Mouse (Mus musculus): ENCODE results near the gene Rimbp2. TPM values are rescaled to one million over a fixed set of nuclear protein-coding genes. Genes with fewer than 3 reads are reported as not detected.

Rimbp2 gene
- polyA plus RNA-seq, 1 experiment = 0.17 TPM

DNA sequence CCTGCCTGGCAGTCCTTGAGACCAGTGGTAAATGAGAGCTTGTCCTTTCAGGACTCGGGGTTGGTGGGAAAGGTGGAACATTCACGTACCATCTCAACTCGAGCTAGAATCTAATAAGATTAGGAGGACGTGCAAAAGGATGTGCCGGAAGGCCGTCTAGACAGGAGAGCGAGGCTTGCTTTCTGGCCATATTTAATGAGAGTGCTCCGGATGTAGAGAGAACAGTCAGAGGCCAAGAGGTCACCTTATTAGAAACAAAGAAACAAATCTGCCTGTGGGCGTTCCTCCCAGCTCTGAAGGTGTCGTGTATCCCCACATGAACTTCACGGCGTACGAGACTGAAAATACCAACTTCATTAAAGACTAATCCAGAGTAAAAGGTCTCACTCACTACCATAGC lies 53.3 kb downstream of the Rimbp2 start:
- Histone ChIP-seq H3K4me3 (replicated peaks; ENCODE audit: extremely low read depth, low read depth, low read length) (no peak overlapping the region), H3K4me1 (ENCODE audit: control insufficient read depth, insufficient read depth, low read length) (no peaks in the 10 kb centered on the region)
- TF ChIP-seq CTCF (IDR thresholded peaks at IDR 0.05; ENCODE audit: insufficient read depth, low read length) = no peak
- no peak for TF ChIP-seq POLR2A (IDR thresholded peaks at IDR 0.05; ENCODE audit: borderline replicate concordance, extremely low read depth, low read depth, low read length)
- DNase-seq = no peak
- 47% methylated on average over 13 of the region's 13 CpGs for WGBS

DNA sequence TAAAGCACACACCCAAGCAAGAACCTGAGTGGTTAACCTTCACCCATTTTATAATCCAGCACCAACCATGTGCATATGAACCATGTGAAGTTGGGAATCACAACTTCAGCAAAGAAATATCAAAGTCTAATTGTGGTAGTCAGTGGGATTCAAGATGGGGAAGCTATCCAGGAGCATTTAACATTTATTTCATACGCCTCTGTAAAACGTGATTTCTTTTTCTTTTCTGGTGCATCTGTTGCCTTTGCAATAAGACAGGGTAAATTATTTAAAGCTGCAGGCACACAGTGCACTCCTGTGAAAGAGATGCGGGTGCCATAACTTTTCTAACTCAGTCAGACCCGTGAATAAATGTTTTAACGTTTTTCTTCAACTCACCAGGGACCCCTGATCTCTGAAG lies 58.4 kb downstream of the Rimbp2 start:
- no peak for TF ChIP-seq POLR2A (IDR thresholded peaks at IDR 0.05; ENCODE audit: borderline replicate concordance, extremely low read depth, low read depth, low read length)
- no peak for TF ChIP-seq CTCF (IDR thresholded peaks at IDR 0.05; ENCODE audit: insufficient read depth, low read length)
- no peak for DNase-seq
- H3K4me3 ChIP-seq (replicated peaks; ENCODE audit: extremely low read depth, low read depth, low read length) = no peak overlapping the region
- H3K4me1 ChIP-seq (ENCODE audit: control insufficient read depth, insufficient read depth, low read length) = no peaks in the 10 kb centered on the region
- 76% methylated on average over 5 of the region's 5 CpGs for WGBS

DNA sequence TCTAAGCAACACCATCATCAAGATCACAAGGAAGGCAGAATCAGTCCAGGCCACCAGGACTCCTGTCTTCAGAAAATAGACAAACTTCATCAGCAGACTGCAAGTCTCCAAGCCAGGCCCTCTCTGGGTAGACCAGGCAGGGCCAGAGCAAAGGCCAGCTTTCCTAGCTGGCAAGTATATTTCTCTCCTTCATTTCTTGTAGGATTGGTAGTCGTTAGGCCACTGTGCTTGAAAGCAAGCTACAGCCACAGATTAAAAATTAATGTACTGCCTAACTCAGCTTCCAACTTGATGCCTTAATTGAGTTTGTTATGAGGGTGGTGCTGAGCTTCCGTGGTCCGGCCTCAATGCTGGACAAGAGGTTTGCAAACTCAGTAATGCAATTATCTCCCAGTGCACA lies 65.7 kb downstream of the Rimbp2 start:
- TF ChIP-seq POLR2A (IDR thresholded peaks at IDR 0.05; ENCODE audit: borderline replicate concordance, extremely low read depth, low read depth, low read length) (no peak), CTCF (IDR thresholded peaks at IDR 0.05; ENCODE audit: insufficient read depth, low read length) (no peak)
- no peak for DNase-seq
- no peaks in the 10 kb centered on the region for H3K4me1 ChIP-seq (ENCODE audit: control insufficient read depth, insufficient read depth, low read length)
- 68% methylated on average over 3 of the region's 3 CpGs for WGBS
- no peak overlapping the region for H3K4me3 ChIP-seq (replicated peaks; ENCODE audit: extremely low read depth, low read depth, low read length)

DNA sequence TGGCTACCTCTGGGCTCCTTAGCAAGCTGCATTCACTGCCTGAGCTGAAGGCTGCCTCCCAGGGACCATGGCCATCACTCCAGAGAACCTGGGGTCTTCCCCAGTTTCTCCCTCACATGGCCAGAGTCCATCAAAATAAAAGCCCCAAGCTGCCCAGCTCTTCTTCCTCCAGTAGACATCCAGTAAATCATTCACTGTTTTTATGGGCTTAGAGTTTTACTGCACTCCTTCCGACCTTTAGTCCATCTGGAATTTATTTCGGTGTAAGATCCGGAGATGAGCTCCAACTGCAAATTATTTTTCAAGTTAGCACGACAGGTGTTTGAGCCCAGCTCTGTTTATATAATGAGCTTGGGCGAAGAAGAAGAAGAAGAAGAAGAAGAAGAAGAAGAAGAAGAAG lies 69.0 kb downstream of the Rimbp2 start:
- 78% methylated on average over 5 of the region's 5 CpGs for WGBS
- DNase-seq = no peak
- Histone ChIP-seq H3K4me1 (ENCODE audit: control insufficient read depth, insufficient read depth, low read length) (no peaks in the 10 kb centered on the region), H3K4me3 (replicated peaks; ENCODE audit: extremely low read depth, low read depth, low read length) (no peak overlapping the region)
- TF ChIP-seq CTCF (IDR thresholded peaks at IDR 0.05; ENCODE audit: insufficient read depth, low read length) (no peak), POLR2A (IDR thresholded peaks at IDR 0.05; ENCODE audit: borderline replicate concordance, extremely low read depth, low read depth, low read length) (no peak)

DNA sequence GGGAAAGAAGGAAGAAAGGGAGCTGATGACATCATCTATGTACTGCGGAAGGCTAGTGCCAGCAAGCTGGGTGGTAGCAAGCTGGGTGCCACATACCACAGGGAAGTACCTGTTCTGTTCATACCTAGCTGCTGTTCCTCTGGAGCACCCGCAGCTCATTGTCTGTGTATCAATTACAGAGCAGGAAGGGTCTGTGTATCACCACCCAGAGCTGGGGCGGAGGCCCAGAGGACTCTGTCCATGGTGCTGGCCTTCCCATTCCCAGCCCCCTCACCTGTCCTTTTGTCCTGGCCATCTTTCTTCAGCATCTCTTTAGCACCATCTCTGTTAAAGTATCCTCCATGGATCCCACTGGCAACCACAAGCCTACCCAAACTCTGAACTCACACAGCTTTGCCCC lies 74.2 kb downstream of the Rimbp2 start:
- Histone ChIP-seq H3K4me1 (ENCODE audit: control insufficient read depth, insufficient read depth, low read length) (no peaks in the 10 kb centered on the region), H3K4me3 (replicated peaks; ENCODE audit: extremely low read depth, low read depth, low read length) (no peak overlapping the region)
- TF ChIP-seq CTCF (IDR thresholded peaks at IDR 0.05; ENCODE audit: insufficient read depth, low read length) (no peak), POLR2A (IDR thresholded peaks at IDR 0.05; ENCODE audit: borderline replicate concordance, extremely low read depth, low read depth, low read length) (no peak)
- DNase-seq = no peak
- WGBS = 23% methylated on average over 3 of the region's 3 CpGs

DNA sequence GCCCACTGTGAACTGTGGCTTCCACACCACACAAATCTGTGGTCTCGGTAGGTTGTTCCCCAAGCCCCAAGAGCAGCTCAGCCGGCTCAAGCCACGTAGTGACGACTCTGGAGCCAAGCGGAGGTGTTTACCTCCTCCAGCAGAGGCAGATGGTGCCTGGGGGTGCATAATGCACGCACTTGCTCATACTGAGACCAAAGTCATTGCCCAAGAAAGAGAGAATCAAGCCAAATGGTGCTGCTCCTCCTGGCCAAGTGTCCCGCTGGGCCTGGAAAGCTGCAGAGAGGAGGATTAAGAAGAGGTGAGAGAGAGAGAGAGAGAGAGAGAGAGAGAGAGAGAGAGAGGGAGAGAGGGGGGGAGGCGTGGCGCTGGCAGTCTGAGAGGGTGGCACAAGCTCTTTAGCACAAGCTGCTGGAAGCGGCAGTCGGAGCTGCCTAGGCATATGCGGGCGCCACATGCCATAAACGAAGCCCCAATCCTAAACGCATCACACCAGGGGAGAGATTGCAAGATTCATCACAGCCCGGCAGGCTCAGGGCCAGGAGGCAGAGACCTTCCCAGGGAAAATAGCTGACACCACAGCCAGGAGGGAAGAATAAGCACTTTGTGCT lies 75.8 kb downstream of the Rimbp2 start:
- no peaks in the 10 kb centered on the region for H3K4me1 ChIP-seq (ENCODE audit: control insufficient read depth, insufficient read depth, low read length)
- WGBS = 12% methylated on average over 16 of the region's 16 CpGs
- H3K4me3 ChIP-seq (replicated peaks; ENCODE audit: extremely low read depth, low read depth, low read length) = no peak overlapping the region
- no peak for DNase-seq
- TF ChIP-seq CTCF (IDR thresholded peaks at IDR 0.05; ENCODE audit: insufficient read depth, low read length) (no peak), POLR2A (IDR thresholded peaks at IDR 0.05; ENCODE audit: borderline replicate concordance, extremely low read depth, low read depth, low read length) (no peak)

DNA sequence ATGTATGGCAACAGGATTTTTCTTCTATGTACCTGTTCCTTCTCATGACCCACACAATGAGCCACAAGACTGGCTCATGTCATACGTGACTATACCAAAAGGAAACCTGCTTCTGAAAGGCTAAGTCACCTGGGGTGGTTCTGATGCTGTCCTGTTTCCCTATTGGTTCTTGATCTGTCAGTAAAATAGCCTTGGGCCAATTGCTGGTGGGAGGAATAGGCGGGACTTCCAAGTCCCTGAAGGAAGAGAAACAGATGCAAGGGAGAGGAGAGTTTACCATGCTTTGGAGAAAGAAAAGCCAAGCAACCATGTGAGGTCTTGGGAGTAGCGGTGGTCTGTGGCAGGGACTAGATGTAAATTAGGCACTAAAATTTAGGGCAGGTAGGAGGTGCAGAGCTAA lies 81.6 kb downstream of the Rimbp2 start:
- no peak for DNase-seq
- no peak for TF ChIP-seq CTCF (IDR thresholded peaks at IDR 0.05; ENCODE audit: insufficient read depth, low read length)
- no peak for TF ChIP-seq POLR2A (IDR thresholded peaks at IDR 0.05; ENCODE audit: borderline replicate concordance, extremely low read depth, low read depth, low read length)
- H3K4me1 ChIP-seq (ENCODE audit: control insufficient read depth, insufficient read depth, low read length) = no peaks in the 10 kb centered on the region
- H3K4me3 ChIP-seq (replicated peaks; ENCODE audit: extremely low read depth, low read depth, low read length) = no peak overlapping the region
- 65% methylated on average over 3 of the region's 3 CpGs for WGBS

DNA sequence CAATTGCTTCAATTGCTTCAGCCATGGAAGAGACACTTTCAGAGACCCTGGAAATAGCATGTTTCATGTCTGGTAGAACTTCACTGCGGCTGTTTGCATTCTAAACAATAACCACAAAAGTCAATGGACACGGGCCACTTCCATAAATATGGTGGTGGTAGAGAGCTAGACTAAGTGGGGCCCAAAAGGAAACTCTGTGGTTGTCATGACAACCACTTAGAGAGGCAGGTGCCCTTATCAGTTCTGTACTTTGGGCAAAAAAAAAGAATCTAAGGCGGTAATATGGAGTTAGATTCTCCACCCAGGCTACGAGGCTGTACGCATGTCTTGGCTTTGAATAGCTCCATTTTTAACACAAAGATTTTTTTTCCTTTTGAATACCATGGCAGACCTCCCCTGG lies 86.5 kb downstream of the Rimbp2 start:
- Histone ChIP-seq H3K4me3 (replicated peaks; ENCODE audit: extremely low read depth, low read depth, low read length) (no peak overlapping the region), H3K4me1 (ENCODE audit: control insufficient read depth, insufficient read depth, low read length) (no peaks in the 10 kb centered on the region)
- DNase-seq = no peak
- 59% methylated on average over 5 of the region's 5 CpGs for WGBS
- TF ChIP-seq POLR2A (IDR thresholded peaks at IDR 0.05; ENCODE audit: borderline replicate concordance, extremely low read depth, low read depth, low read length) = no peak
- TF ChIP-seq CTCF (IDR thresholded peaks at IDR 0.05; ENCODE audit: insufficient read depth, low read length) = no peak

DNA sequence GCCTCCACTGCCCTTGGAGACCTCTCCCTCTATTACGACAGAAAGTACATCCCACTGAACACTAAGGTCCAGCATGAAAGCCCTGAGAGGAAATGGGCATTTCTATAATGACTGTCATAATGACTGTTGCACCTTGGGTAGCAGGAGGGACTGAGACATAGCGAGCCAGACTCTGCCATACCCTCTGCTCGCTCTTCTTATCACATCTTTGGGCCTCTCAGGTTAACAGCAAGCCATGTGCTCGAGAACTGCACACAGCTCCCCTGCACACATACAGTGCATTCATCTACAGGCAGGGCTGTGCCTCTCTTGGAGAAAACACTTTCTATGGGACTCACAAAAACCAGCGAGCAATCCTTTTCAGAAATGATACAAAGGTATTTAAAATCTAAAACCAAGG lies 87.0 kb downstream of the Rimbp2 start:
- DNase-seq = no peak
- no peak overlapping the region for H3K4me3 ChIP-seq (replicated peaks; ENCODE audit: extremely low read depth, low read depth, low read length)
- no peak for TF ChIP-seq CTCF (IDR thresholded peaks at IDR 0.05; ENCODE audit: insufficient read depth, low read length)
- no peak for TF ChIP-seq POLR2A (IDR thresholded peaks at IDR 0.05; ENCODE audit: borderline replicate concordance, extremely low read depth, low read depth, low read length)
- WGBS = 68% methylated on average over 5 of the region's 5 CpGs
- H3K4me1 ChIP-seq (ENCODE audit: control insufficient read depth, insufficient read depth, low read length) = no peaks in the 10 kb centered on the region

DNA sequence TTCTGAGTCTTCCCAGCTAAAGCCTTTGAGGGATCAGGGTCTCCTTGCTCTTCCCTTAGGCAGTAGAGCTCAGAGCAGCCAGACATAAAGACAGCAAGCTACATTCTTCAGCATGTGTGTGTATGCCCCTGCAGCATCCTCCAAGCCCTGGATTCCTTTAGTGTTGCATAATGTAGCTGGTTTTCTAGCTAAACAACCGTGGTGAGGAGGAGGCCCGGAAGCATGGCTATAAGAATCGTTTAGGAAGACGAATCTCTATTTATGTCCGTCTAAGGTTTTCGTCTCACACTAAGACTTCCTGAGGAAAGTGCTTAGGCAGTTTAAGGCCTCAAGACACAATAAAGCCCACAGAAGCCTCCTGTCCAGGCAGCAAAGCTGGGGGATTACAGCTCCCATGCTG lies 89.8 kb downstream of the Rimbp2 start:
- no peaks in the 10 kb centered on the region for H3K4me1 ChIP-seq (ENCODE audit: control insufficient read depth, insufficient read depth, low read length)
- WGBS = 31% methylated on average over 6 of the region's 6 CpGs
- TF ChIP-seq POLR2A (IDR thresholded peaks at IDR 0.05; ENCODE audit: borderline replicate concordance, extremely low read depth, low read depth, low read length) (no peak), CTCF (IDR thresholded peaks at IDR 0.05; ENCODE audit: insufficient read depth, low read length) (no peak)
- no peak overlapping the region for H3K4me3 ChIP-seq (replicated peaks; ENCODE audit: extremely low read depth, low read depth, low read length)
- no peak for DNase-seq

Measured in lung, adult 2 months (tissue).